Mouse (Mus musculus): ENCODE data around the gene Col9a2. TPM values are rescaled to one million over a fixed set of nuclear protein-coding genes. Genes with fewer than 3 reads are reported as not detected.

Gene Col9a2
- not detected in 2 replicates for total RNA-seq (2014; fragmentation: Nextera tagmentation)
- not detected in 2 replicates for total RNA-seq (2017)

DNA sequence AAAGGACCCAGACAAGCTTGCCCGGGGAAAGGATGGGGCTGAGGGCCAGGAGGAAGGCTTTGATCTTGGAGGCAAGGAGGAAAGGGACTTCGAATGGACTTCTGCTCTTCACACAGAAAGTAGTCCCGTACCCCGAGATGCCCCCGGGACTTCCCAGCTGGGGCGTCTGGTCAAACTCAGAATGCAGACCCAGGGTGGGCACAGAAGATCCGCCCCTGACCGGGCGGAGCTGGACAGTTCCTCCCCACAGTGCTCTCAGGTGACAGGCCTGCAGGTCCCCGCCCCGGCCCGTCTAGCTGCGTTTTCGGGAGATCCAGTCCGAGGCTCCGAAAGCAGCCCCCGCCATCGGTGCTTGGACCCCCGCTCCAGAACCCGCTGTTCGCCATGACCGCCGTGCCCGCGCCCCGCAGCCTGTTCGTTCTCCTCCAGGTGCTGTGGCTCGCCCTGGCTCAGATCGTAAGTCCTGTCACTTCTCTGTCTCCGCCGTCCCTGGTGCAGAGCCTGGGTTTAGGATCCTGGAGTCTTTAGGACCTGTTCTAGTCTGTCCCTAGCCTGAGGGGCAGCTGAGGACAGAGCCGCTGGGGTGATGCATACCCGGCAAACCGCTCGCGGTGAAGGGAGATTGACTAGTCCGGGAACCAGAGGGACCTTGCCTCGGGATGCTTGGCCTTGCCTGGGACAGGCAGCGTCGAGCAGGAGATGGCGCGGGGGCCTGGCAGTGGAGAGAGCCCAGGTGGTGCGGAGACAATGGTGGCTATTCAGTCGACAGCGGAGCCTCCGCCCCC, at the start of gene Col9a2:
Gene Col9a2 (plus strand): TSS at position 55 of the 785 bp plus-strand sequence.
- ATAC-seq (replicated peaks; ENCODE audit: poor library complexity, severe bottlenecking) = peak; percentile 28; the same call in 1 of the 2 replicates

DNA sequence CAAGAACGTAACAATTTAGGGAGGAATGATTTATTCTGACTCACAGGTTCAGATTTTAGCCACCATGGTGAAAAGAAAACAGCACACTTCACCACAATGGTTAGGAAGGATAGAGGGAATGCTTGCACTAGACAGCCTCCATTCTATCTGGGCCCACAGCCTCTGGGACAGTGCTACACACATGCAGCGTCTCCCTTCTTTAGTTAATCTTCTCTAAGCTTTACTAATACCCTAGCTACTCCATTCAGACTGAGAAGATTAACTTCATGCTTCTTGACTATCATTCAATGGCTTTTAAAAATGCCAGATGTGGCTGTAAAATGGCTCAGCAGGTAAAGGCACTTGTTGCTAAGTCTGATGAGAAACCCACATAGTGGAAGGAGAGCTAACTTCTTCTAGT, 46.9 kb upstream of the Col9a2 start:
- no peak for ATAC-seq (replicated peaks; ENCODE audit: poor library complexity, severe bottlenecking)

DNA sequence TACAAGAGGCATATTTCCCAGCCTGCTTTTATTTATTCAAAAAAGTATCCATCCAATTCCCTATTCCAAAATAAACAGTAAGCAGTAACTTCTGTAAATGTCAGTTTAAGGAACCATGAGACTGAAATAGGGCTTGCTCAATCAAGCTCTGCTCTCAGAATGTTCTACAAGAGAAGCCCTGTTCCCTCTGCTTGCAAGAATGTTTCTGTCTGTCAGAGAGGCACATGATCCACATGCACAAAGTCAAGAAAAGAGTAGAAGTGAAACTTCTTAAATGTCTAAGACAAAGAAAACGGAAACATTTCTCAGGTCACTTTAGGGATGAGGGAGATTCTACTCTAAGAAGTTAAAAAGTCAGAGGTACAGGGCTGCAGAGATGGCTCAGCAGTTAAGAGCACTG, 46.2 kb upstream of the Col9a2 start:
- peak; percentile 99 for ATAC-seq (replicated peaks; ENCODE audit: poor library complexity, severe bottlenecking)

DNA sequence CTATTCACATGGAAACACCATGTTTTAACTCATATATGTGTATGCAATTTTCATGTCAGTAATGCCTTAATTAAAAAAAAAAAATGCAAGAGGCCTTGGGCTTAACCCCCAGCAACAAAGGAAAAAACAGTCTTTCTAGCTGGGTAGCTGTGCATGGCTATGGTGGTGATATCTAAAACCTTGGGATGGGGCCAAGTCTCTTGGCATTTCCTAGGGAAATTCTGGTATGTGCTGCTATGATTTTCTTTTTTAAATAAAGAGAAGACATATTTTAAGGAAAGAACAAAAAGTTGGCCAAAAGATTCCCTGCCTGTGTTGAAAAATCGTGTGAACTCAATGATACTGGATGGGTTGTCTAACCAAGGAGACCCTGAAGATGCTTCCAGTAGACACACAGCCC, 43.3 kb upstream of the Col9a2 start:
- no peak for ATAC-seq (replicated peaks; ENCODE audit: poor library complexity, severe bottlenecking)

DNA sequence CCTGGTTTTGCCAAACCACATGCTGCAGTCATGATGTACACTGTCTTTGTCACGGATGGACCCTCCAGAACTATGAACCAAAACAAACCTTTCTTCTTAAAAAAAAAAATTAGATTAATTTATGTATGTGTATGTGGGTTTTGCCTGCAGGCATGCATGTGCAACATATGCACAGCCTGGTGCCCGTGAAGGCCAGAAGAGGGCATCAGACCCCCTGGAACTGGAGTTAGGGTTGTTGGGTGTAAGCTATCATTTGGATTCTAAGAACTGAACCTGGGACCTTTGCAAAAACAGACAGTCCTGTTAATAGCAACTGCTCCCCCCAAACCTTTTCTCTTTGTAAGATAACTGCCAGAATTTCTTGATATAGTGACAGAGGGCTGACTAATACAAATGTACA, 38.1 kb upstream of the Col9a2 start:
- ATAC-seq (replicated peaks; ENCODE audit: poor library complexity, severe bottlenecking) = no peak

DNA sequence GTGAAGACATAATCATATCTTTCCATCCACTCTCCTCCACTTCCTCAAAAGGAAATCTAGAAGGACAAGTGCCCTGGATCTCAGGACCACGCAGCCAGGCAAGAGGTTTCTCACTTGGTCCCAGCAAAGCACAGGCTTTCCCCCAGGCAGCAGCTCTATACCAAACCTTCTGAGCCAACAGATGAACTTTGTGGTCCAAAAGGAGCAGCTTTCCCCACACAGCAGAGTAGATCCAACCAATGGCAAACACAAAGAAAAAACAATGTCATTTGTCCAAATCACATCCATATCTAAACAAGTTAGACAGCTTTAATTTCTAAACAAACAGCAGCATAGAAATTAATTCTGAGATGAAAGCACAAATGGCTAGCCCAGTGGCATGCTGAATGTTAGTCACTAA, 37.5 kb upstream of the Col9a2 start:
- 0 out of 2 replicates have a peak, but pooled peaks have one; percentile 24 for ATAC-seq (replicated peaks; ENCODE audit: poor library complexity, severe bottlenecking)

DNA sequence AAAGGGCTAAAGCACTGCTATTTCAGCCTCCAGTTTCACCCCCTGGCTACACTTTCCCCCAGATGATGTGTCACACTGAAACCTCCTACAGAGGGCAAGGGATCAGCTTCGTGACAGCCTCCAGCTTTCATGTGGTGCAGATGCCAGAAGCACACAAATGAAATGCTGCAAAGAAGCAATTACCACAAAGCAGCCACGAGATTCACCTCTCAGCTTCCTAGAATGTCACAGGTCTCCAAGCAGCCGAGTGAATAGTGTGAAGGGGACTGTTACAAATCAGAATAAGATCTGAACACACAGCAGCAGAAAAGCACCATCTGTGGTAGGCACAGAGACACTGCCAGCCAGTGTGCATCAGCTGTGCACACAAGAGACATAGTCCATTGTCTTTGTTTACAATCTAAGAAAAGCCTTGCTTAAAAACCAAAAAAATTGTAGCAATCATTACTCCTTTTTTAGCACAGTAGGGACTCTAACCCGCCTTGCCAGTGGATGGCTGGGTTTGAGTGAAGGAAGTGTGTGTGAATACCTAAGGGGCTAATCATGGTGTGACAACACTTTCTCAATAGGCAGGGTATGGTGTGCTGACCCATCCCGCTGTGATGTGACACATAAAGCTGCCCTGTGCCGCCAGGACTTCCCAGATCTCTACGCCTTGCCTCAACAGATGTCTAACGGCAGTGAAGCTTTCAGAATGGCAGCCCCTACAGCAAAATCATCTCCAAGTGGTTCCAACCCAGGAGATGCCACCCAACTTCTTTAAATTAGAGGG, 36.6 kb upstream of the Col9a2 start:
- ATAC-seq (replicated peaks; ENCODE audit: poor library complexity, severe bottlenecking) = peak; percentile 23; the same call in 1 of the 2 replicates

DNA sequence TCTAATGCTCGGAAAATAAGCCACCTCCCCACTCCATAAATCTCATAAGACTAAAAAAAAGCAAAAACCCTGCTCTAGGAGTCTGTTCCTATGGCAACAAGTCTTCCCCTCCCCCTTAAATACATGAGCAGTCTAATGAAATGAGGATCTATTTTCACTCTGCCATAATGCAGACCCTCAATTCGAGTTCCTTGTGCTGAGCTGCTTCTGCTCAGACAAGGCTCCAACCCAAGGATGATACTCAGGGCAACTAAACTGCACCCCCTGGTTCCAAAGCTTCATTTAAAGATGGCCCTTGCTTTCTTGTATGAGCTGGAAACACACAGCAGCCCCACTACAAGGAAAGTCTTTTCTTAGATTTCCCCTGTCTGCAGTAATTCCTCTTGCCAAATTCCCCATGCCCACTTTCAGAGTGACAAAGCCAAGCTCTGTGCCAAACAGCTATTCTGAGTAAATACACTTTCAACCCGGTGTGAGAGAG, 35.5 kb upstream of the Col9a2 start:
- no peak for ATAC-seq (replicated peaks; ENCODE audit: poor library complexity, severe bottlenecking)

DNA sequence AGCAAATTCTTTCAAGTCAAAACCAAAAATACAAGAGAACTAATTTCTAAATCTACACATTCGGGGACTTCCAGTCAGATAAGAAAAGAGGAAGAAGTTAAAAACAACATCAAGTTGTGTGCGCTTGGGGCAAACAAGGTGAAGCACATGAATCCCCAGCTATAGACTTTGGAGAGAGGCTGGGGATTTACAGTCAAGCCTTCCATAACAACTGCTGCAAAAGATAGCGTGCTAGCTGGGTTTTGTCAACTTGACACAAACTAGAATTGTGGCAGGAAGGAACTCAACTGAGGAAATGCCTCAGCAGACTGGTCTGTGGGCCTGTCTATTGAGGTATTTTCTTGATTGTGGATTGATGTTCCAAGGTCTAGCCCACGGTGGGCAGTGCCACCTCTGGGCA, 34.5 kb upstream of the Col9a2 start:
- ATAC-seq (replicated peaks; ENCODE audit: poor library complexity, severe bottlenecking) = 0 out of 2 replicates have a peak, but pooled peaks have one; percentile 8

DNA sequence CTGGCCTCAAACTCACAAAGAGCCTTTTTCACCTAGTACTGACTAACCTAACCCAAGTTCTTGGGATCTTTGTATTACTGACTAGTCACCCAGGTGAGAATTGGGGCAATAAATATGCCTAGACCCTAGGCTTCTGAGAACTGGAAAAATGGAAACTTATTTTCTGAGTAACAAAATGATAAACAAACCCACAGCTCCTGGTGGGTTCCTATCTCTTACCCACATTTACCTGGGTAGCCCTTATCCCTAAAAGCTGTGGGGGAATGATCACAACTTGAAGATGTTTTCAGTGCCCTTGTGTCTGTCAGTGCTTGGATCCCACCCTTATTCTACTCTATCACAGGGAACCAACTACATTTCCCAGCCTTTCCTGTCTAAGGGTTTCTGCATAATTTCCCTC, 32.2 kb upstream of the Col9a2 start:
- ATAC-seq (replicated peaks; ENCODE audit: poor library complexity, severe bottlenecking) = no peak

DNA sequence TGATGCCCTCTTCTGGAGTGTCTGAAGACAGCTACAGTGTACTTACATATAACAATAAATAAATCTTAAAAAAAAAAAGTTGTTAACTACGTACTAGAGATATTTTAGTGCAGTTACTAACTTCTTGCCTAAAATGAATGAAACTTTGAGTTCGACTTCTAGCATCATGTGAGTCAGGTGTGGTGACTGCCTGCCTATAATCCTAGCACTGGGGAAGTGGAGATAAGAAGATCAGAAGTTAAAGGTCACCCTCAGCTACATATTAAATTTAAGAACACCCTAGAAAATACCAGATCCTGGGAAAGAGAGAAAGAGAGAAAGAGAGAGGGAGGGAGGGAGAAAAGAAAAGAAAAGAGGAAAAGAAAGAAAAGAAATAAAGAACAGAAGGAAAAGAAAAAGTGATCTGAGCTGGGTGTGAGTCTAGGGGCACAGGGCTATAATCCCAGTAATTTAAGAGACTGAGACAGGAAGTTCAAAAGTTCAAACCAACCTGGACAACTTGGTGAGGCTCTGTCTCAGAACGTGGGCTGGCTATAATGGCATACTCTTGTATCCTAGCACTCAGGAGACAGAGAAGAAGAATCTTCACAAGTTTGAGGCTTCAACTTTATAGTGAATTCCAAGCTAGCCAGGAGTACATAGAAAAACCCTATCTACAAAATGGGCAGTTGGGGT, 31.0 kb upstream of the Col9a2 start:
- ATAC-seq (replicated peaks; ENCODE audit: poor library complexity, severe bottlenecking) = no peak

DNA sequence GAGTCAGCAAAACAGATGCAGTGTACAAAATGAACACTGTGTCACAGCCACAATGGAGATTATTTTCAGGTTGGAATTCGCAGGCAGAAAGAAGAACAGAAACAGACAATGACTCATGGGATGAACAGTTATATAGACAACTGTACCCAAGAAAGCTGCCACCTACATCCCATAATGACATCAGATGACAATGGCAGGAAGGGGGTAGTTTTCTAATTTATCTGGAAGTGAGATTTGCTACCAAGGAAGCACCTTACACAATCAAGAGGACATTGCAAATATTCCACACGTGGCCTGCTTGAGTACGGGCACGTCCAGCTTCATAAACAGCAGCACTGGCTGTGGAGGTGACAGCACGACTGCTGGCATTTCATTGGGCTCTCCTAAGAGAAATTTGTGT, 30.0 kb upstream of the Col9a2 start:
- peak; percentile 82 for ATAC-seq (replicated peaks; ENCODE audit: poor library complexity, severe bottlenecking)

DNA sequence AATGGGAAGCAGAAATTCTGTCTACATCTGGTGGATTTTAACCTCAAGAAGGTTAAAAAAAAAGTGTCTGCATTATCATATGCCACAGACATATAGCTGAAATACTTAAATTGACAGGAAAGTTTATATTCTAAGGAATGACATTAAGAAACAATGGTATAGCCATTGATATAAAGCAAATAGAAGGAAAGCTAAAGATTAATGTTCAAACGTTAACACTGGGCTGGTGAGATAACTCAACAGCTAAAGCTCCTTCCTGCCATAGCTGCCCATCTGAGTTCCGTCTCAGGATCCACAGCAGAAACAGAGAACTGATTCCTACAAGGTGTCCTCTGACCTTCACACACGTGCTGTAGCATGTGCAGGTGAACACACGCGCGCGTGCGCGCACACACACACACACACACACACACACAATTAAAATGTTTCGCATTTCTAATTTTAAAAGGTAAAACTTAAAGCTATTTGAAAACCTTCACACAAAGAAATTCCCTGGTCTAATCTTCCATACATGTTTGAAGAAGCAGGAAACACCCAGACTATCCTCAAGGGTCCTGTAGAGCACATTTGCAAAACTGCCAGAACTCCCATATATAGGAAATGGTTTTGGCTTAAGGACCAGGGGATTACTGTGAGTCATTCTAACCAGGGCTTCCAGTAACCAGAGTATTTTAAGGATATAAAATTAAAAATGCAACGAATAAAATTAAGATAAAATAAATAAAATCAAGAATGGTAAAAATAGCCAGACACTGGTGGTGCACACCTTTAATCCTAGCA, 28.2 kb upstream of the Col9a2 start:
- ATAC-seq (replicated peaks; ENCODE audit: poor library complexity, severe bottlenecking) = no peak

DNA sequence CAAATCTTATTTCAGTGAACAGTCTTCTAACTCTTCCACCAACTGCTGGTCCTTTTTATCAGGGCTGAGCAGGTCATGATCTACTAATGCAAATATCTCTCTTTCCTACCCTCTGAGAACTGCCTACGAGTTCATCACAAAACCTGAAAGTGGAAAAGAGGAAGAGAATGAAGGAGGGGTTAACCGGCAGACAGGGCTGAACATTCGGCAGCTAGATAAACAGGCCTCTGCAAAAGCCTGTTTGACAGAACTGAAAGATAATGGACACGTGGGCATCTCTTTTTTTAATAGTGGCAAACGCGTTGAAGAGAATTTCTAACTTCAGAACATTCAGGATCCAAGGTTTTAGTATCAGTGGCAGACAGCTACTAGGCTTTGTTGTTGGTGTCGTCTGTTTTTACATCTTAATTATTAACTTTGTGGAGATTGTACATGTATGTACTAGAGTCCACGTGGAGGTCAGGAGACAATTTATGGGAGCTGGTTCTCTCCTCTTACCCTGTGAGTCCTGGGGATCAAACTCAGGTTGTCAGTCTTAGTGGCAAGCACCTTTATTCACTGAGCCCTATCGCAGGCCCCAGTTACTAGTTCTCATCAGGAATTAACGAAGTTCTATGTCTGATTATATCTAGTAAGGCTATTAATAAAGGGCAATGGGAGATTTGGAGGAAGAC, 24.5 kb upstream of the Col9a2 start:
- peak; percentile 48 for ATAC-seq (replicated peaks; ENCODE audit: poor library complexity, severe bottlenecking)

DNA sequence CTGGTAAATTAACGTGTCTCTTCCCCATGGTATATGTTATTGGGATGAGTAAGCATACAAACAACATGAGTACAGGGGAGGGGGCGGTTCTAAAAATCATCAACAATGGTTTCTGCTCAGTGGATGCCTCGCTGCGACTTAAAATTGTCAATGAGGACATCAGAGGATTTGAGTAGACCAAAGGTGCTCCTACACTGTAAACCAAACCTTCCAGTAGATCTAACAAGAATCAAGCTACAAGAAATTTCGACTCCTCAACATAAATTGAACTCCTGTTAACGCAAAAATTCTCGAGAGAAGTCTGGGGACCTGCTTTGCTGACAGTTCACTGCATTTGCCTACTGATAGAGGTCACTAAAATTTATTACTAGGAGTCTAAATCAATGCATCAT, 23.9 kb upstream of the Col9a2 start:
- ATAC-seq (replicated peaks; ENCODE audit: poor library complexity, severe bottlenecking) = no peak

DNA sequence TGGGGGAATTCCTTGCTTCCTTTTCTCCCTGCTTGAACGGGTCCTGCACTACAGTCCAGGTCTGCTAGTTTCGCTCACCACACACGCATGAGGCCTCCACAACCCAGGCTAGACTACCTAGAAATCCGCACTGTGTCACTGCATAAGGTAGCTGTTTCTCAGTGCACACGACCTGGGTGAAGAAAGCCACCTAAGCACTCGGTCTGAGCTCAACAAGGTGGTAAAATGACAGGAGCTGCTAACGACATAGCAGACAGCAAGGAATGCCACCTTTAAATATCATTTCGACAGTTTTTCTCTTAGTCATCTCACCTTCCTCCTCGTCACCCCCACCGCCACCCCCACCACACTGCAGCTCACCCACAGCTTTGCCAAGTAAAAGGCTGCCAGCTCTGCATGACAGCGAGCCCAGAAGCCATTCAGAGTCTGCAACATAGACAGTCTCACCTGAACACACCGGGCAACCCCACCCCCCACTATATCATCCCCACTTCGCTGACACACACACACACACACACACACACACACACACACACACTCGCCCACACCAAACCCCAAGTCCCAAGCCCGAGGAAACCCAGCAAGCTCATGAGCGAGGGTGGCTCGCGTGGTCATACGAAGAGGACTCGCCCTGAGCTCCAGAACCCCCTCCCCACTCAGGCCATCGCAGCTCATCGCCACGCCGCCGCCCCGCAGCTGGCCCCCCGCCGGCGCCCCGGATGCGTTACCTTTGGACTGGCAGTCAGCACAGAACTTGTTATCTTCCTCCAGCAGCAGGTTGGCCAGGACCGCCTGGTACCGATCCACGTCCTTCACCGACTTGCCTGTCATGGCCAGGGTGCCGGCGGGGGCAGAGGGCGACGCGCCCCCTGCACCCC, 22.9 kb upstream of the Col9a2 start:
- ATAC-seq (replicated peaks; ENCODE audit: poor library complexity, severe bottlenecking) = peak; percentile 29

DNA sequence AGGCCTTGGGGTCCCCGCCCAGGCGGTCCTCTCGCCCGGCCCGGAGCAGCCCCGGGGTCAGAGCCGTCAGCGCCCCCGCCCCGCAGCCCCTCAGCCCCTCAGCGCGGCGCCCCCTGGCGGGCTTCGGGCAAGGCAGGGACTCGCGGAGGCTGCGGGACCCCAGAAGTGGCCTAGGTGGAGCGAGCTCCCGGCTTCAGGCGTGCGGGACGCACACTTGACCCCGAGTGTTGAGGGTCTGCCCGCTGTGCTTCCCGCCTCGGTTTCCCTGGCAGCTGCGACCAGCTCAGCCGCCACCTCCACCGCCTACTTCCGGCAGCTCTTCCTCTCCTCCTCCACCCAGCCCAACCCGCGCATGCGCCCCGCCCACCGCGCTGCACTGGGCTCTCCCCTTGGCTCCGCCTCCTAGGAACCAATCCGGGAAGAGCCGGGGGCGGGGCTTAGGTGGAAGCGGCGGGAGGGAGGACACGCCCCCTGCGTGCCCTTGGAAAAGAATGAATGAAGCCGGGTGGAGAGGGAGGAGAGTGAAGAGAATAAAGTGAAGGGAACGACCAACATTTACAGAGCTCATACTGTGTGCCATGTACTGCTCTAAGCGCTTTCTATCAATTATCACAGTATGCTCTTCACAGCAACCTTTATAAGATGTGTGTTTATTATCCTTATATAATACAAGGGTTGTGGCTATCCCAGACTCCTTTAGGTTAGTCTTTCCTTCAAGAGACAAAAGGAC, 22.1 kb upstream of the Col9a2 start, which contains the start of gene Smap2:
Gene Smap2 (minus strand): TSS at position 320 of the 730 bp plus-strand sequence.
- peak; percentile 85 for ATAC-seq (replicated peaks; ENCODE audit: poor library complexity, severe bottlenecking)

DNA sequence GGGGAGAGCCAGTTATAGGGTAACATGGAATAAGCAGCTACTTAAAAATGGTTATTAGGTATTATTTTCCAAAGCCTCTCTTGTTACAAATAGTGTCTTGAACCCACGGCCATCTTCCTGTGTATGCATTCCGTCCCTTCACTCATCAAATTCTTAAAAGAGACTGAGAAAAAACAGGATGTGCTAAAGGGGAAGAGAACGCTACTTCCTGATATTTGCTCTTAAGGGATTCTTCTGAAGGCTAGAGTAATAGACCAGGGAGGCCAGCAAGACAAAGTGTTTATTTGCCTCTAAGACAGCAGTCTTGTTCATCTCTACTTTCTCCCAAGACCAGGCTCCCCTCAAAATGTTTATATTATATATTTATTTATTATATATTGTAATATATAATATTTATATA, 20.9 kb upstream of the Col9a2 start:
- no peak for ATAC-seq (replicated peaks; ENCODE audit: poor library complexity, severe bottlenecking)

Data from granulocyte monocyte progenitor cell, adult 5-6 weeks (primary cell).